Mouse (Mus musculus): Measurements from ENCODE around the gene Aqr. TPM values are rescaled to one million over a fixed set of nuclear protein-coding genes. Genes with fewer than 3 reads are reported as not detected.
"Not testable (repeated sequence)": the region's sequence is repeated elsewhere in the genome, so short reads cannot be mapped to it uniquely, and the experiment has no call there.

Aqr gene
- polyA plus RNA-seq (2012; ENCODE audit: insufficient read depth, insufficient read length, missing spikeins) = 26.0 and 30.5 TPM in 2 replicates

DNA sequence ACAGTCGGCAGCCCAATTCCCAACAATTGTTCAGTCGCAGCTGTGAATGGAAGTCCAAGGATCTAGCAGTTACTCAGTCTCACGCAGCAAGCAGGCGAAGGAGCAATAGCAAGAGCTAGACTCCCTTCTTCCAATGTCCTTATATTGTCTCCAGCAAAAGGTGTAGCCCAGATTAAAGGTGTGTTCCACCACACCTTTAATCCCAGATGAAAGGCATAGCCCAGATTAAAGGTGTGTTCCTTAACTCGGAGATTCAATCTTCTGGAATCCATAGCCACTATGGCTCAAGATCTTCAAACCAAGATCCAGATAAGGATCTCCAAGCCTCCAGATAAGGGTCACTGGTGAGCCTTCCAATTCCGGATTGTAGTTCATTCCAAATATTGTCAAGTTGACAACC lies at the start of gene Aqr:
Gene Aqr, minus strand, starts transcription at position 101 of the 400 bp plus-strand sequence.
- not testable (repeated sequence) for H3K4me3 ChIP-seq (ENCODE audit: insufficient read depth, low read length); H3K27ac ChIP-seq (ENCODE audit: insufficient read depth, low read depth, low read length); H3K4me1 ChIP-seq (ENCODE audit: control insufficient read depth, insufficient read depth, low read length)

DNA sequence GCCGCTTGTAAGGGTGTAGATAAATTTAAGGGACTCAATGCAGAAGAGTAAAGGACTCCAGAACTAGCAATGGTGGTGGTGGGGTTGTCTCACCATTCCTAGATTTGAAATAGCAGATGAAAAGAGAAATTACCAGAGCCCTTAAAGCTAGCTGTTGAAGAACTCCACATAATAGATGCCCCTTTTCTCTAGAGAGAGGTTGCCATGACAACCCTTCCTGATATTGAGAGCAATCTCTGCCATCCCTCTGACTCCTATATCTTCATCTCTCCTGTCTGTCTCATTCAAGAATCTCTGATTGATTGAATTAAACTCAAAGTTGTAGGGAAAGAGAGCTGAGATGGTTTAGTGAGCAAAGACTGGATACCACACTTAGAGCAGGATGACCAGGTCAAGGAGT lies 49.7 kb upstream of the Aqr start:
- Histone ChIP-seq H3K27ac (ENCODE audit: insufficient read depth, low read depth, low read length) (no peak overlapping the region), H3K4me1 (ENCODE audit: control insufficient read depth, insufficient read depth, low read length) (no peaks in the 10 kb centered on the region), H3K4me3 (ENCODE audit: insufficient read depth, low read length) (no peak overlapping the region)
- TF ChIP-seq POLR2A (IDR thresholded peaks at IDR 0.05; ENCODE audit: borderline replicate concordance, low read depth, low read length) (no peak), CTCF (IDR thresholded peaks at IDR 0.05; ENCODE audit: low read depth, low read length) (no peak)

DNA sequence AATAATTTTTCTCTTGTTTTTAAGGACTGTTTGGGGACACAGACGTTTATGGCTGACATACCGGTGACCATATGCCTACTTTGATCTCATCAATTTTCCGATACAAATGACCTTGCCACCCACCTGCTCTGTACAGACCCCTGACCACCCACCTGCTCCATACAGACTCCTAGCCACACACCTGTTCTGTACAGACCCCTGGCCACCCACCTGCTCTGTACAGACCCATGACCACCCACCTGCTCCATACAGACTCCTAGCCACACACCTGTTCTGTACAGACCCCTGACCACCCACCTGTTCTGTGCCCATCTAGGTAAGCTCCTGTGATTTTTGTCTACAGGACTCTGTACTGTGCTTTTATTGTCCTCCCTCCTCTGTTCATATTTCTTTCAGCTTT lies 48.8 kb upstream of the Aqr start:
- H3K4me1 ChIP-seq (ENCODE audit: control insufficient read depth, insufficient read depth, low read length) = no peaks in the 10 kb centered on the region
- no peak overlapping the region for H3K27ac ChIP-seq (ENCODE audit: insufficient read depth, low read depth, low read length)
- H3K4me3 ChIP-seq (ENCODE audit: insufficient read depth, low read length) = no peak overlapping the region
- TF ChIP-seq POLR2A (IDR thresholded peaks at IDR 0.05; ENCODE audit: borderline replicate concordance, low read depth, low read length) (no peak), CTCF (IDR thresholded peaks at IDR 0.05; ENCODE audit: low read depth, low read length) (no peak)

DNA sequence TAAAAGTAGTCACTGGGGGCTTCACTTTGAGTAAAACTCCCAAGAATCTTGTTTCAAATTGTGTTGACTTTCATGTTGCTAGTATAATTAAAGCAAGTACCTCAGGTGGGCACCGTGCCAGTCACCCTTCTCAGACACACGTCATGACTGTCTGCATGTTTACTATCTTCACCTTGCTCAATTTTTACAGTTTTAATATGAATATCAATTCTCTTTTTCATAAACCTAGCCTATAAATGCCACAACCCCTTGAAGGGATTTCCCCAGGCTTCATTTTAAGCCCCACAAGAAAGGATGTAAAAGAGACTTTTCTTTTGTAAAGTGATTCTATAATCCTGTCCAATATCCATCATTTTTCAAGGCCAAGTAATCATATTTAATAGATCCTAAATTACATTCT lies 44.4 kb upstream of the Aqr start:
- no peaks in the 10 kb centered on the region for H3K4me1 ChIP-seq (ENCODE audit: control insufficient read depth, insufficient read depth, low read length)
- H3K27ac ChIP-seq (ENCODE audit: insufficient read depth, low read depth, low read length) = no peak overlapping the region
- TF ChIP-seq POLR2A (IDR thresholded peaks at IDR 0.05; ENCODE audit: borderline replicate concordance, low read depth, low read length) (no peak), CTCF (IDR thresholded peaks at IDR 0.05; ENCODE audit: low read depth, low read length) (no peak)
- no peak overlapping the region for H3K4me3 ChIP-seq (ENCODE audit: insufficient read depth, low read length)

DNA sequence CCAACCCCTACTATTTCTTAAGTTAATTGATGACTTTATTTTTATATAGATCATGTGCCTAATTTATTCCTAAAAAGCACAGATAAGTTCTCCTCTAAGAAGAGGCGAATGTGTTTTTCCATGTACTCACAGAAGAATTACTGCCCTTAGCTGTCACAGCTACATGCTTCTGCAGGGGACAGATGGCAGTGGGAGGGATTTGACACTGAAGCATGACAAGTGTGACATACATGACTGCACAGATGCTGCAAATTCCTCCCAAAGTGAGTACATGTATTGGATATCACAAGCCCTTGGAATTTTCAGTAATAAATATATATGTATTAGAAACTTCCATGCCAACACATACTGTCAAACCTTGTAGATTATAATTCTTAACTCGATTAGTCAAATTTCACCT lies 41.8 kb upstream of the Aqr start:
- no peaks in the 10 kb centered on the region for H3K4me1 ChIP-seq (ENCODE audit: control insufficient read depth, insufficient read depth, low read length)
- H3K27ac ChIP-seq (ENCODE audit: insufficient read depth, low read depth, low read length) = no peak overlapping the region
- TF ChIP-seq POLR2A (IDR thresholded peaks at IDR 0.05; ENCODE audit: borderline replicate concordance, low read depth, low read length) (no peak), CTCF (IDR thresholded peaks at IDR 0.05; ENCODE audit: low read depth, low read length) (no peak)
- H3K4me3 ChIP-seq (ENCODE audit: insufficient read depth, low read length) = no peak overlapping the region

DNA sequence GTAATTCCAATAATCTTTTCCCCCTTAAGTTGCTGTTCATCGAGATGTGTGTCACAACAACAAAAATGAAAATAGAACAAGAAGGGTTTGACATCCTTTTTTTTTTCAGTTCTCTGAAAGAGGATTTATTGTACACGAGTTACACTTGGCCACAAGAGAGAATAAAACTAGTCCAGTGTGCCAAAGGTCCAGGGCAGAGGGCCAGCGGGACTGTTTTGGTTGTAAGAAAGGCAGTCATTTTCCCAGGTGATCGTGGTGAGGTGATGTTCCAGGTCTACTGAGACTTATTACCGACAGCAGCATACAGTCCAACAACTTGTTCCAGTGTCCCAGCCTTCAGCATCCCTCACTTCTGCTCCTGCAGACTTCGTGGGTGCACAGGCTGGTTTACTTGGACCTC lies 18.2 kb upstream of the Aqr start:
- Histone ChIP-seq H3K4me1 (ENCODE audit: control insufficient read depth, insufficient read depth, low read length) (no peaks in the 10 kb centered on the region), H3K4me3 (ENCODE audit: insufficient read depth, low read length) (no peak overlapping the region), H3K27ac (ENCODE audit: insufficient read depth, low read depth, low read length) (no peak overlapping the region)
- TF ChIP-seq CTCF (IDR thresholded peaks at IDR 0.05; ENCODE audit: low read depth, low read length) (no peak), POLR2A (IDR thresholded peaks at IDR 0.05; ENCODE audit: borderline replicate concordance, low read depth, low read length) (no peak)

DNA sequence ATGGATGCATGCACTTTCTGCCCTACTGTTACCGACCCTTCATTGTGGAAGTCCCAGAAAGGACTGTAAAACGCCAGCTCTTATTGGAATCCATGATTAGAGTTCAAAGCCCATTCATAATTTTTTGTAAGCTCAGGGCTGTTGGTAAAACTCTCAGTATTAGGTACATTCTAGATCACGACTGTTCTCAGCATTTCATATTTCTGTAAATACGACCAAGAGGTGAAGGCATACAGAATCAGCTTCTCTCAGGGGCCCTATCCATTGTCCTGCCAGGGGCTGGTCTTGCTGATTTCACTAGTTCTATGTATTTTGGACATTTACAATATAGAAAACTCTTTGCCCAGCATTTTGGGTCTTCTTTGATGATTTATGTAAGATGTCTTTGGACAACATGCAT lies 14.8 kb upstream of the Aqr start:
- peak overlapping the region; percentile 67 for H3K4me3 ChIP-seq (ENCODE audit: insufficient read depth, low read length)
- peaks cover 5% of the 10 kb centered on the region for H3K4me1 ChIP-seq (ENCODE audit: control insufficient read depth, insufficient read depth, low read length)
- TF ChIP-seq POLR2A (IDR thresholded peaks at IDR 0.05; ENCODE audit: borderline replicate concordance, low read depth, low read length) (no peak), CTCF (IDR thresholded peaks at IDR 0.05; ENCODE audit: low read depth, low read length) (no peak)
- no peak overlapping the region for H3K27ac ChIP-seq (ENCODE audit: insufficient read depth, low read depth, low read length)

DNA sequence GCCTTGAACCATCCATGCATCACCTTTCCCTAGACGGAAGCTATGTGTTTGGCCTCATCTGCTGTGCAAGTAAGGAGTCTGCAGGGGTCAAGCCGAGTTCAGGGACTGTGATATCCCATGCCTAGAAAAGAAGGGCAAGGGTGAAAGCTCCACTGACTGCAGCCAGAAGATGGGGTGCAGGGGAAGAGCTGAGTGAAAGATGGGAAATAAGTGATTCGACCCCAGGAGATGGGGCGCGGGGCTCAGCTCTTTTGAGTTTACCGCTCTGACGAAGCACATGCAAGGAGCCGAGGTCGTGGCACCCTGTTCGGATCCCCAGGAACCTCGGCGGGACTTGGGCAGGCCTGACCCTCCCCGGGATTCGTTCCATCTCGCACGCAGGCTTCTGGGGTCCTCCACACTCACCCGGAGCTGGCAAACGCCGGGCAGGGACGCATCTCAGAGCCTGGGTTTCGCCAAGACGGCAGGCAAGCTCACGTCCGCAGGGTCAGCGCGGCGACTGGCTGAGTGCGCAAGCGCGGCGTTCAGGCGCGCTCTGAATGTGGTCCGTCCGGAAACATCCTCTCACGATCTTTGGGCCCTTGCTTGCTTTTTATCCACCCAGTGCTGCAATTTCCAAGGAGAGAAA lies 14.2 kb upstream of the Aqr start, which contains the start of gene Zfp770:
Gene Zfp770, minus strand, starts transcription at position 538 of the 628 bp plus-strand sequence.
- peak within 1 kb of the TSS; percentile 50 for H3K27ac ChIP-seq (ENCODE audit: insufficient read depth, low read depth, low read length)
- H3K4me3 ChIP-seq (ENCODE audit: insufficient read depth, low read length) = peak within 1 kb of the TSS; percentile 67
- peaks cover 5% of the 10 kb centered on the region for H3K4me1 ChIP-seq (ENCODE audit: control insufficient read depth, insufficient read depth, low read length)
- no peak for TF ChIP-seq CTCF (IDR thresholded peaks at IDR 0.05; ENCODE audit: low read depth, low read length)
- no peak for TF ChIP-seq POLR2A (IDR thresholded peaks at IDR 0.05; ENCODE audit: borderline replicate concordance, low read depth, low read length)

DNA sequence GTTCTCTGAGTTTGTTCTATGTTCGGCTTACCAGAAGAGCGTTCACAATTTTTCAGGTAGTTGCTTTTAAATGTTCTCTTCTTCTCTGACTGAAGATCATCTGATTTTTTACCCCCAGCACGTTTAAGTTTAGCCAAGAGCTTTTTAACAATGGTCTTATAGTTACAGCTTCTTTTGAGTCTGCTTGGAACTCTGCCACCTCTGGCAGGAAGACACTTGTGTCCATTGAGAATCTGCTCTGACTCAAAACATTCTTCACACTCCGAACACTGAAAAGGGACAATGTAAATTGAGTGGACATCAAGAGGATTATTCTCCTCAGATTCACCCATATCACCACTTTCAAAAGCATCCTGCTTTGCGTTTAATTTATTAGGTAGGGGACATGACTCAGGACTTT lies 9.6 kb upstream of the Aqr start:
- TF ChIP-seq POLR2A (IDR thresholded peaks at IDR 0.05; ENCODE audit: borderline replicate concordance, low read depth, low read length) (no peak), CTCF (IDR thresholded peaks at IDR 0.05; ENCODE audit: low read depth, low read length) (no peak)
- H3K4me3 ChIP-seq (ENCODE audit: insufficient read depth, low read length) = no peak overlapping the region
- H3K27ac ChIP-seq (ENCODE audit: insufficient read depth, low read depth, low read length) = no peak overlapping the region
- H3K4me1 ChIP-seq (ENCODE audit: control insufficient read depth, insufficient read depth, low read length) = peaks cover 5% of the 10 kb centered on the region

DNA sequence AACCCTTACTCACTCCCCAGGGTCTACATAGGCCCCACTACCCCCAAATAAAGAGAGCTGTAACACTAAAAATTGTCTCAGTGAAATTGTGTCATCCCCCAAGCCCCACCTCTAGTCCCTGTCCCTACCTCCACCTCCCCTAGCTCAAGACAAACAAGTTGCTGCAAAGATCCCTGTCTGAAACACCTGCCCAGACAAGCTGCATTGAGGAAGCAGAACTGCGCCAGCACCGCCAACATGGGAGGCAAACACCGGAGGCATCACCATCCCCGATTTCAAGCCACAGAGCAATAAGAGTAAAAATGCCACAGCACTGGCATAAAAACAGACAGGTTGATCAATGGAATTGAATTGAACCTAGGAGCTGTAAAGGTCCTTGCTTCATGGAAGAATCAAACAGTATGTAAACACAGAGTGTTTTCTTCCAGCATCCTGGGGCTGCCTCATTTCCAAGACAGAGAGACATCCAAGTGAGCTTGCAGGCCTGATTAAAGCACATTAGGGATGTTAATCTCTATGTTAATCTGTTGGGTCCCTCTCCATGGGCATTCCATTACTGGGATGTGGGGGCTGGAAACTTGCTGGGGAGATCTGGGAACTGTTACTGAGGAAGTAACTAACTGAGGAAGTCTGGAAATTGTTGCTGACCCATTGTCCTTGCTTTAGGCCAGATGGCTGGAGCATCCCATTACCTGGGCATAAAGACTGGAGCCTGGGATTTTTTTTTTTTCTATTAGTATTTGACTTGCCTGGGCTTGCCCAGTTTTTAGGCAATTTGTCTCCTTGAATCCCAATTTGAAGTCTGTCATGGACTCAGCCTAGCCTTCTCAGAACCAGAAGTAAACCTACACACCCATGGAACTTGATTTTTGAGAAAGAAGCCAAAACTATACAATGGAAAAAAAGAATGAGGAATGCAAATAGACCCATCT lies 8.8 kb downstream of the Aqr start:
- peaks cover 4% of the 10 kb centered on the region; the same call in 1 of the 2 replicates for H3K4me1 ChIP-seq (ENCODE audit: control insufficient read depth, insufficient read depth, low read length)
- no peak for TF ChIP-seq POLR2A (IDR thresholded peaks at IDR 0.05; ENCODE audit: borderline replicate concordance, low read depth, low read length)
- TF ChIP-seq CTCF (IDR thresholded peaks at IDR 0.05; ENCODE audit: low read depth, low read length) = no peak
- no peak overlapping the region for H3K4me3 ChIP-seq (ENCODE audit: insufficient read depth, low read length)
- H3K27ac ChIP-seq (ENCODE audit: insufficient read depth, low read depth, low read length) = no peak overlapping the region
